Mouse (Mus musculus): Measurements from ENCODE around the gene 1700037C18Rik. TPM values are rescaled to one million over a fixed set of nuclear protein-coding genes. Genes with fewer than 3 reads are reported as not detected.

Gene 1700037C18Rik
- polyA plus RNA-seq (2012) = 9.7 and 12.7 TPM in 2 replicates

DNA sequence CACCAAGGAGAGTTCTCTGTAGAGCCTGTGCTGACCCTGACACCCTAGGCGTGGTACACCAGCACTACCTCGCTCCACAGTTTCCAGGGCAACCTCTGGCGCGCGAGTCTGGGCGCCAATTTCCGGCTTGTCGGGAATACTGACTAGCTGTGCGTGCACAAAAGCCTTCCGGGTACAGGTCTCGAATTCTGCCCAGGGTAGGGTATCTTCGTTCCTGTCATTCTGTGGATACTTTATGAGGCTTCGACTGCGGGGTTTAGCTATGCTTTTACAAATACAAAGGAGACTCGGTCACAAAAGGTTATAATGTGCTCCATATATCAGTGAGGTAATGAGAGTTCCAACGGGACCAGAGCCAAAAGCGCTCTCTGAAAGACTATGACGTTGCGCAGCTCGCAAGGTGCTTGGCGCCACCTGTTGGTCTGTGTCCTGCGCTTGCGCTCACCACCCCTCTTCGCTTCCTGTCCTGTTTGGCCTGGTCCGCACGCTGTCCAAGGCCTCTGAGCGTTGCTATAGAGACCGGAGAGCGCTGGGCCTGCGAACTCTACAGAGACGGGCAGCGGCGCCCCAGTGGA is at the start of gene 1700037C18Rik, which contains the start of gene Cluap1:
TSS of gene 1700037C18Rik (minus strand) at position 153 of the 575 bp plus-strand sequence.
TSS of gene Cluap1 (plus strand) at position 265 of the 575 bp plus-strand sequence.
- TF ChIP-seq GATA1 (IDR thresholded peaks at IDR 0.05; ENCODE audit: low read length) = no peak

DNA sequence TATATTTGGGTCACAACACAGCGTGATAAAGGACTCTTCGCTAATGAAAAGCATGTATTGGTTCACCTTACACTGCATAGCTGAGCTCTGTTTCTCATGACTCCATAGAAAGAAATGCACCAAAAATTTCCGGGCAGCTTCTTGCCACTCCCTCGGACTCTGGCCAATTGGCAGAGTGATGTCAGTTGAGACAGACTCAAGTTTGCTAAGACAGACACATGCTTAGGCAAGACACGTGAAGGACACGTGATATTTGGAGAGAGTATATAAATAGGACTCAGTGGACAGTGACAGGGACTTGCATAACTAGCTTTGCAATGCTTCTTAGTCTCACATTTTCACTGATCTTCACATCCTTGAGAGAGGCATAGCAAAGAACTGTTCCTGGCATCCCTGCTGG is 47.9 kb upstream of the 1700037C18Rik start:
- no peak for TF ChIP-seq GATA1 (IDR thresholded peaks at IDR 0.05; ENCODE audit: low read length)

DNA sequence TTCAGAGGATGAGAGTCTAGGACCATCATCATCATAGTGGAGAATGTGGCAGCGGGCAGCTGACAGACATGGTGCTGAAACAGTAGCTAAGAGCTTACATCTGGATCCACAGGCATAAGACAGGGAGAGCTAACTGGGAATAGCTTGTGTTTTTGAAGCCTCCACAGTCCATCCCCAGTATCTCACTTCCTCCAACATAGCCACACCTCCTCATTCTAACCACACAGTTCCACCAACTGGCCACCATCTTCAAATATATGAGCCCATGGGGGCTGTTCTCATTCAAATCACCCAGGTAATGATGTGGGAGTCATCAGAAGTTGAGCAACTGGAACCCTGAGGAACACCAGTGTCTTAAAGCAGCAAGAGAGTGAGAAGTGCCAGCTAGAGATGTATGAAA is 42.7 kb upstream of the 1700037C18Rik start:
- no peak for TF ChIP-seq GATA1 (IDR thresholded peaks at IDR 0.05; ENCODE audit: low read length)

DNA sequence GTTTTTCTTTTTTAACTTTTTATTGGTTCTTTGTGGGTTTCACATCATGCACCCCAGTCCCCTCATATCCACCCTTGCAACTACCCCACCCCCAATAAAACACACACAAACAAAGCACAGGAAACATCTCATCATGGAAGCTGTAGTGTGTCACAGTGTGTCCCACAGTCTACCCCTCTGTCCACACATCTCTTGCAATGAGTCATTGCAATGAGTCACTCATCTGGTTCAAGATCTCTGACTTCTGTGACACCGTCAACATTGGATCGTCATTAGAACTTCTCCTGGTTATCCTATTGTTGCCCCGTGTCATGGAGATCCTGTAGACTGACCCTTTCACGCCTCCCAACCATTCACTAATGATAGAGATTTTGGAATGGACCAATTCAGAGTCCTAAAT is 26.2 kb upstream of the 1700037C18Rik start:
- TF ChIP-seq GATA1 (IDR thresholded peaks at IDR 0.05; ENCODE audit: low read length) = no peak

DNA sequence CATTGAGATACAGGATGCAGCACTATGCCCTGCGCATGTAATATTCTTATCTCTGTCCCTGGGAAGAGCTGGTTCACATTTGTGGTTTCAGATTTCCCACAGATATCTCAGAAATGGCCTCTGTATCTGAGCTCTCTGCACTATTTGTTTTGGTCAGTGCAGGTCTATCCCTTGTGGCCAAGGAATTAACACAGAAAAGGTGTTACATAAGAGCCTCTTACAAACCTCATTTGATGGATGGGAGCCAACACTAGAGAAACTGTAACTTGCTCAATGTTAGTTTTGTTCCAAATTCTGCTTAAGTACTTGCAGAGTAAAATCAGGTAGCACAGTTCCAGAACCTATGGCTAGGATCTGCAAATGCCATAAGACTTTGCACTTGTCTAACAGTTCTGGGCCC is 25.6 kb upstream of the 1700037C18Rik start:
- TF ChIP-seq GATA1 (IDR thresholded peaks at IDR 0.05; ENCODE audit: low read length) = no peak

DNA sequence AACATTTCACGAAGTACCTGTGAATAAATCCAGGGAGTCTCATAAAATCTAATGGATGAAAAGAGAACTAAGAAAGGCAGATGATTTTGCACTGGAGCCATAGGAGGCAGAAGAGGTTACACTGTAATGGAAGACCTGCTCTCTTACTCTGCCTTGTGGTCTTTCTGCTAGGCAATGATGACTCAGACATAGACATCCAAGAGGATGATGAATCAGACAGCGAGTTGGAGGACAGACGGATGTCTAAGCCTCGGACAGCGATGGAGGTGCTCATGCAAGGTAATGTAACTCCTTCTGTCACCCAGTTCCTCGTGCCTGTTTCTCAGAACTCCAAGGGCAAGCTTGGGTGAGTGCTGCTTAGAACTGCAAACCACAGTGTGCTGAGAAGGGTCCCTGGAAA is 25.0 kb upstream of the 1700037C18Rik start:
- TF ChIP-seq GATA1 (IDR thresholded peaks at IDR 0.05; ENCODE audit: low read length) = no peak

DNA sequence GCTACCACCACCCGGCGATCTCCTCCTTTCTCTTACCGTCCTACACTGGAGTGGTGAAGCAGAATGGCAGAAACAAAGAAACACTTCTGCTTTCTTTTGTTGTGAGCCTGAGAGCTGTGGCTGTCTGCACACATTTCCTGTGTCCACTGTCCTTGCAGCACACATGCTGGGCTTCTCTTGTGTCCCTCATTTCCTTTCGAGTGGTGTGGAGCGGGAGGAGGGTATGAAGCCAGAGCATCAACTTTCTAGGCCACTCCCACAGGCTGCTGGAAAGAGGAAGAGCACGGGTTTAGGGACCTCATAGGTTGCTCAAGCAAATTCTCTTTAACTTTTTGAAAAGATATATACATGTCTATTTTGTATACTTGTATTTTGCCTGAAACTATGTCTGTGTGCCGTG is 20.7 kb upstream of the 1700037C18Rik start:
- no peak for TF ChIP-seq GATA1 (IDR thresholded peaks at IDR 0.05; ENCODE audit: low read length)

DNA sequence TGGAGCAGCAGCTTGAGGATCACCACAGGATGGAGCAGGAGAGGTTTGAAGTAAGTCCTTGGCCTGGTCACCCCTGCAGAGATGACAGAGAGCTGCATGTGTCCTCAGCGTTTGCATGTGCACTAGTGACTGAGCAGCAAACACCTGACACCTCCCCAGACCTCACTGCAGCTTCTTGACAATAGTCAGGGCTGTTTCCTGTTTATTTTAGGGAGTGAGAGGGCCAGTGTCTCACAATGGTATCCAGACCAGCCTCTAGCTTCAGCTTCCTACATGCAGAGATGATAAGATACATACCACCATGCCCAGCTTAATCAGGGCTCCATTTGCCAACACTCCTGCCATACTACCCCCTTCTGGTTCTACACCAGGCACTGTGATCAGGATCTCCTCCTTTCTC is 20.1 kb upstream of the 1700037C18Rik start:
- no peak for TF ChIP-seq GATA1 (IDR thresholded peaks at IDR 0.05; ENCODE audit: low read length)

DNA sequence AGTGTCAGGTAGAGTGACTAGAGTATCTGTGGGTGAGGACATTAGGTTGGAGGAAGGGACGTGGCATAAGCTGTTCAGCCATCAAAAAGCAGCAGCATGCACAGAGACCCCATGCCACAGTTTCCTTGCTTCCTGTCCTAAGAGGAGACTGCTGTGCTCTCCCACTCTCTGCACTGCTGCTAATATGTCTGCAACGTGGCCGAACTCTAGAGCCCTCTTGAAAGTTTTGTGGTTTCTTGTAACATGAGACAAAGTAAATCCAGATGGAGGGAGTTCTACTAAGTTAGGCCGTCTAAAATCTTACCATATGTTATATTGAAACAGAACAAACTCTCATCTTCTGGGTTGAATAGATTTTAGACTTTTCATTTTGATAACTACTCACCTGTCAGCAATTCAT is 15.5 kb upstream of the 1700037C18Rik start:
- TF ChIP-seq GATA1 (IDR thresholded peaks at IDR 0.05; ENCODE audit: low read length) = no peak

DNA sequence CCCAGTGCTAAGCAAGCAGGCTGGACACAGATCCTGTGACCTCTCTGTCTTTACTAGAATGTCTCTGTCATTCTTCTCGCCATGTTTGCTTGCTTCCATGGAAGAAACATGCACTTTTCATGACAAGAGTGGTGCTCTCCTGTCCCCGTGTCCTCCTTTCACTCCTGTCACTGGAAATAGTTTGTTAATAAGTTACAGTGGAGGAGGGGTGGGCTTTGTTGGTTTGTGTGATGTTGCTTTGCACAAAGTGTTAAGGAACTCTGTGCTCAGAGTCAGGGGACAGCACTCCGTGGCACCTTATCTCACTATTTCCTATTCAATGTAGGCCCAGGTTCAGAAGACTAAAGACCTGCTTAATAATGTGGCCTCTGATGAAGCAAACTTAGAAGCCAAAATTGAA is 15.0 kb upstream of the 1700037C18Rik start:
- no peak for TF ChIP-seq GATA1 (IDR thresholded peaks at IDR 0.05; ENCODE audit: low read length)

DNA sequence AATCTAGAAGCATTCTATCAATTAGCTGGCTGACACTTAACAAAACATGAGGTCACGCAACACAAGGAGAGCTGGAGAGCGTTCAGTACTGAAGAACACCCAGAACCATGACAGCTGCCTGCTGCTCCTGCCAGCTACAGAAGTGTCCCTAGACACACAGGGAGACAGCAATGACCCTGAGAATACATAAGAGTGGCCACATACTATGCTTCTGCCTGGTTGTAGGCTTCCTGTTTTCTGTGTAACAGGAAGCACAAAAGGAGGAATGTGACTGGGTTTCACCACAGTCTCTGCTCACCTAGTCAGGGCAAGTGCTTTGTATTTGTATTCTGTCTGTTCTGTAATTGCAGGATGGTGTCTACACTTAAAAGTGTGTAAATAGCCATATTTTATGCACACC is 12.3 kb upstream of the 1700037C18Rik start:
- TF ChIP-seq GATA1 (IDR thresholded peaks at IDR 0.05; ENCODE audit: low read length) = no peak

DNA sequence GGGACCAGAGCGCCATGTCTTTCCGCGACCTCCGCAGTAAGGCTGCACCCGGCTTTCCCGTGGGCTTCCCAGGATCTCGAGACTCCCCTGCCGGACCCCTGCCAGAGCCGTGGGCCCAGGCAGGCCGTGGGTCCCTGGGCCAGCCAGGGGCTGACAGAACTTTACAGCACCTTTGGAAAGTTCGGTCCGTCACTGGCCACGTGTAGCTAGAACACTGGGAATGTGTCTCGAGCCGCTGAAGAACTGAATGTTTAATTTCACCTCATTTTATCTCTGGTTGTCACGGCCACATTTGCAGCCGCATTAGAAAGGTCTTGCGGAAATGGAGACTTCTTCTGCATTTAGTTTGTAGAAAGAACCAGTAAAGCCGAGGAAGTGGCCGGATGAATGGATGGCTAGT is 629 bp upstream of the 1700037C18Rik start:
- no peak for TF ChIP-seq GATA1 (IDR thresholded peaks at IDR 0.05; ENCODE audit: low read length)

DNA sequence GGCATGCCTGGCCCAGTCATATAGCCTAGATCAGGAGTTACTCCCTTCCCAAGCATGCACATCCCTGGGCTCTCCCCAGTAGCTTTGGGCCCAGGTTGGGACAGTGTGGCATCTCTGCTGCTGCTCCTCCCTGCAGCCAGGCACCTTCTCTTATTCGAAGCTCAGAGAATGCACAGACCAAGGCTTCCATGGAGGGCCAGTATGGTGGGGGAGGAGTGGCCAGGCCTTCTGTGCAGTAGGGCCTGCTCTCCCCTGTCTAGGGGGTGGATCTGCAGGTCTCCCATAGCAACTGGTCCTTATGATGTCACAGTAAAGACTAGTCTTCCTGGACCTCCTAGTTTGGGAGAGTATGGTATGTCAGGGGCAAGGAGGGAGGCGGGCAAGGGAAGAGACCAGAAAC is 1.0 kb downstream of the 1700037C18Rik start:
- no peak for TF ChIP-seq GATA1 (IDR thresholded peaks at IDR 0.05; ENCODE audit: low read length)

DNA sequence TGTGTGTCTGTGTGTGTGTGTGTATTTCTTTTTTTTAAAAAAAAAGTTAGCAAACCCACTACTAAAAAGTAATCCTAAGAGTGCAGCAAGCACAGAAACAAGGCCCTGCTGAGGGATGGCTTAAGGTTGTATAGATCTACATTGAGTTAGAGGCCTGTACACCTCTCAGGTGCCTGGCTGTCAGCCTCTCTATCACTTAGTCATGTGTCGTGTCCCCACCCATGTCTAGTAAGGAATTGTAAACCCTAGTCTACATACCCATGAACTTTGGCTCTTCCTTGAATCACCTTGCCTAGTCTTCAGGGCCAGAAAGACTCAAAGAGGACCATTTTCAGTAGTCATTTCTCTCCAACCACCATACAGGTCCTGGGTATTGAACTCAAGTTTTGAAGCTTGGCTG is 11.9 kb downstream of the 1700037C18Rik start:
- no peak for TF ChIP-seq GATA1 (IDR thresholded peaks at IDR 0.05; ENCODE audit: low read length)

DNA sequence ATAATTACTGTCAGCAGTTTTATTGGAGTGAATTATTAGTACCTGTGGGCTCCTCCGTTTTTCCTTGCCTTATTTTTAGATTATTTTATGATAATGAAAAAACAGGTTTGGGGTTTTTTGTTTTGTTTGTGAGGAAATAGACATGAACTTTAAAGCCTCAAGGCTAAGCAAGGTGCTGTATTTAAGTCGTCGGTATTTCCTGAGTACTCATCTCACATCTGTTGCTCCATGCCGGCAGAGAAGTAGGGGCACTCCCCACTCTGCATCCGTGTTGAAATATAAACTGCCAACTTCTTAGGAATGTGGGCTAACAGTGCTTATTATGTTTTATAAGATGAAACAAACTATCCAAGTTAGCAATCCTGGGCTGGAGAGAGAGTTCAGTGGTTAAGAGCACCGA is 12.4 kb downstream of the 1700037C18Rik start:
- no peak for TF ChIP-seq GATA1 (IDR thresholded peaks at IDR 0.05; ENCODE audit: low read length)

DNA sequence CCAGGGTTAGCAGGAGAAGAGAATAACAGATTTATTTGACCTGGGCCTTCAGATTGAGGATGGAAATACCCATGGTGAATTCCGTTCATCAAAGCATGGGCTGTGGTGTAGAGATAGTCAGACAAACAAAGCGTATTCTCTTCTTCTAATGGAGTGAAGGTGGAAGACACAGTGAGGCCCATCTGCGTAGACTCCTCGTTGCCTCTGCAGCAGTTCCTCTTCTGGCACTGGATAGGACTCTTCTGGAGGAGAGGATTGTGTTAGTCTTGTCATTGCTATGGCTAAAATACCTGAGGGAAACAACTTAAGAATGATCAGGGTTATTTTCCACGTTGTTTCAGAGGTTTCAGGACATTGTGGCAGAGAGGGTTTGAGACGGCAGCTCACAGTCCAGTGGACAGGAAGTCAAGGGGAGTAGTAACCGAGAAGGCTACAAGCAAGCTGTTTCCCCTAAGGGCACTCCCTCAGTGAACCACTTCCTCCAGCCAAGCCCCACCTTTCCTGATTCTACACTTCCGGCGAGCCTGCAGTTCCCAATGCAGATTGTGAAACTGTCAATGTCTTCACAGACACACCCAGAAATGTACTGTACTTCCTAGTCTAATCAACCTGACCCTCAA is 13.2 kb downstream of the 1700037C18Rik start:
- TF ChIP-seq GATA1 (IDR thresholded peaks at IDR 0.05; ENCODE audit: low read length) = no peak

DNA sequence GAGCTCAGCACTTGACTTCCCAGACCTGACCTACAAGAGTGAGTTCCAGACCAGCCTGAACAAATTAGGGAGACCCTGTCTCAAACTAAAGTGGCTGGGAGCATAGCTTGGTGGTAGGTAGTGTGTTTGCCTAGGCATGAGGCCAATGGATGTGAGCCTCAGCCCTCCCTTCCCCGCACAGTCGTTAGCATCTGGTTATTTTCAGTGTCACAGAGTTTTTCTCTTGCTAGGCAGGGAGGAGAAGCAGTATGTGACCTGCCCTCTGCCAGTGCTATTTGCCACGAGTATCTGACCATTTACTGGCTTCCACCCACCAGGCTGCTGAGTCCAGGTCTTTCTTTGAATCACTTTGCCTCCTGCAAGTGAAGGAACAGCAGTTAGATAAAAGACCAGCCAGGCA is 14.8 kb downstream of the 1700037C18Rik start:
- TF ChIP-seq GATA1 (IDR thresholded peaks at IDR 0.05; ENCODE audit: low read length) = no peak
